Mouse (Mus musculus): ENCODE results near the gene Tex264. TPM values are rescaled to one million over a fixed set of nuclear protein-coding genes. Genes with fewer than 3 reads are reported as not detected.
A peak's percentile ranks its signal among the peaks of the same experiment; 100 is the strongest.

Gene Tex264
- polyA plus RNA-seq, 1 experiment from 2014 or later = 16.5 TPM

GRCm38 (mm10) chr9:106686983-106687650 lies 1.4 kb upstream of the Tex264 start:
- Histone ChIP-seq H3K4me2 (0 out of 2 replicates have a peak overlapping the region, but pooled peaks have one; percentile 13), H3K4me3 (replicated peaks) (no peak overlapping the region), H3K9me3 (replicated peaks) (no peaks in the 10 kb centered on the region), H3K27ac (replicated peaks) (no peak overlapping the region), H3K9ac (no peak overlapping the region), H3K27me3 (no peaks in the 10 kb centered on the region), H3K4me1 (replicated peaks) (peaks cover 32% of the 10 kb centered on the region), H3K36me3 (replicated peaks) (no peaks in the 10 kb centered on the region)
- no peak for ATAC-seq (ENCODE audit: insufficient read depth)
- WGBS (ENCODE audit: insufficient replicate concordance) = 30% methylated on average over 8 of the region's 8 CpGs

GRCm38 (mm10) chr9:106684918-106685248 lies 844 bp downstream of the Tex264 start:
- Histone ChIP-seq H3K9ac (peak overlapping the region; percentile 61), H3K9me3 (replicated peaks) (no peaks in the 10 kb centered on the region), H3K36me3 (replicated peaks) (peaks cover 6% of the 10 kb centered on the region; the same call in 1 of the 2 replicates), H3K4me2 (peak overlapping the region; percentile 96), H3K4me1 (replicated peaks) (peaks cover 32% of the 10 kb centered on the region), H3K4me3 (replicated peaks) (peak overlapping the region; percentile 70), H3K27me3 (no peaks in the 10 kb centered on the region), H3K27ac (replicated peaks) (no peak overlapping the region; the same call in 1 of the 2 replicates)
- ATAC-seq (ENCODE audit: insufficient read depth) = no peak
- WGBS (ENCODE audit: insufficient replicate concordance) = 3% methylated on average over 14 of the region's 14 CpGs

- WGBS (ENCODE audit: insufficient replicate concordance) = 44% methylated on average over 6 of the region's 6 CpGs
Observed at GRCm38 (mm10) chr9:106684093-106684872, 1.4 kb downstream of the Tex264 start.

GRCm38 (mm10) chr9:106681026-106681425 lies 4.7 kb downstream of the Tex264 start:
- H3K4me1 ChIP-seq (replicated peaks) = peaks cover 20% of the 10 kb centered on the region
- H3K4me3 ChIP-seq (replicated peaks) = no peak overlapping the region
- peaks cover 8% of the 10 kb centered on the region; the same call in 1 of the 2 replicates for H3K36me3 ChIP-seq (replicated peaks)
- H3K27me3 ChIP-seq = no peaks in the 10 kb centered on the region
- no peak overlapping the region for H3K4me2 ChIP-seq
- H3K27ac ChIP-seq (replicated peaks) = no peak overlapping the region
- no peak for ATAC-seq (ENCODE audit: insufficient read depth)
- no peaks in the 10 kb centered on the region for H3K9me3 ChIP-seq (replicated peaks)
- H3K9ac ChIP-seq = no peak overlapping the region
- 76% methylated on average over 9 of the region's 9 CpGs for WGBS (ENCODE audit: insufficient replicate concordance)

More at GRCm38 (mm10) chr9:106684093-106684872, 1.4 kb downstream of the Tex264 start:
- Histone ChIP-seq H3K4me1 (replicated peaks) (peaks cover 32% of the 10 kb centered on the region), H3K9me3 (replicated peaks) (no peaks in the 10 kb centered on the region), H3K4me2 (peak overlapping the region; percentile 96), H3K4me3 (replicated peaks) (peak overlapping the region; percentile 70), H3K27ac (replicated peaks) (no peak overlapping the region), H3K36me3 (replicated peaks) (peaks cover 8% of the 10 kb centered on the region; the same call in 1 of the 2 replicates), H3K9ac (peak overlapping the region; percentile 61), H3K27me3 (no peaks in the 10 kb centered on the region)
- ATAC-seq (ENCODE audit: insufficient read depth) = no peak

GRCm38 (mm10) chr9:106678242-106678641 lies 7.5 kb downstream of the Tex264 start:
- H3K4me1 ChIP-seq (replicated peaks) = peaks cover 14% of the 10 kb centered on the region; the same call in 1 of the 2 replicates
- no peak overlapping the region for H3K27ac ChIP-seq (replicated peaks)
- no peaks in the 10 kb centered on the region for H3K9me3 ChIP-seq (replicated peaks)
- H3K27me3 ChIP-seq = no peaks in the 10 kb centered on the region
- no peak overlapping the region for H3K4me3 ChIP-seq (replicated peaks)
- ATAC-seq (ENCODE audit: insufficient read depth) = no peak
- no peak overlapping the region for H3K9ac ChIP-seq
- no peak overlapping the region for H3K4me2 ChIP-seq
- WGBS (ENCODE audit: insufficient replicate concordance) = 66% methylated on average over 4 of the region's 4 CpGs
- H3K36me3 ChIP-seq (replicated peaks) = peaks cover 10% of the 10 kb centered on the region; the same call in 1 of the 2 replicates

GRCm38 (mm10) chr9:106677702-106678101 lies 8.0 kb downstream of the Tex264 start:
- Histone ChIP-seq H3K4me1 (replicated peaks) (peaks cover 14% of the 10 kb centered on the region; the same call in 1 of the 2 replicates), H3K4me3 (replicated peaks) (no peak overlapping the region), H3K4me2 (no peak overlapping the region), H3K9ac (no peak overlapping the region), H3K9me3 (replicated peaks) (no peaks in the 10 kb centered on the region), H3K27me3 (no peaks in the 10 kb centered on the region), H3K27ac (replicated peaks) (no peak overlapping the region), H3K36me3 (replicated peaks) (peaks cover 14% of the 10 kb centered on the region; the same call in 1 of the 2 replicates)
- no peak for ATAC-seq (ENCODE audit: insufficient read depth)
- 63% methylated on average over 5 of the region's 5 CpGs for WGBS (ENCODE audit: insufficient replicate concordance)

- ATAC-seq (ENCODE audit: insufficient read depth) = no peak
- no peak overlapping the region for H3K27ac ChIP-seq (replicated peaks)
- no peaks in the 10 kb centered on the region for H3K9me3 ChIP-seq (replicated peaks)
- 67% methylated on average over 4 of the region's 4 CpGs for WGBS (ENCODE audit: insufficient replicate concordance)
- no peak overlapping the region for H3K4me3 ChIP-seq (replicated peaks)
- no peak overlapping the region for H3K9ac ChIP-seq
- peaks cover 19% of the 10 kb centered on the region; the same call in 1 of the 2 replicates for H3K36me3 ChIP-seq (replicated peaks)
- H3K4me1 ChIP-seq (replicated peaks) = peaks cover 14% of the 10 kb centered on the region; the same call in 1 of the 2 replicates
- H3K27me3 ChIP-seq = no peaks in the 10 kb centered on the region
- no peak overlapping the region for H3K4me2 ChIP-seq
Observed at GRCm38 (mm10) chr9:106676571-106676970, 9.2 kb downstream of the Tex264 start.

- Histone ChIP-seq H3K27me3 (no peaks in the 10 kb centered on the region), H3K4me1 (replicated peaks) (peaks cover 14% of the 10 kb centered on the region; the same call in 1 of the 2 replicates), H3K4me3 (replicated peaks) (no peak overlapping the region), H3K9me3 (replicated peaks) (no peaks in the 10 kb centered on the region), H3K4me2 (no peak overlapping the region), H3K9ac (no peak overlapping the region), H3K36me3 (replicated peaks) (peaks cover 19% of the 10 kb centered on the region; the same call in 1 of the 2 replicates), H3K27ac (replicated peaks) (no peak overlapping the region)
- ATAC-seq (ENCODE audit: insufficient read depth) = no peak
- 69% methylated on average over 9 of the region's 9 CpGs for whole genome bisulfite sequencing (ENCODE audit: insufficient replicate concordance)
Observed at GRCm38 (mm10) chr9:106675965-106676364, 9.8 kb downstream of the Tex264 start.

- H3K4me2 ChIP-seq = no peak overlapping the region
- 0% methylated on average over 1 of the region's 1 CpGs for WGBS (ENCODE audit: insufficient replicate concordance)
- H3K9me3 ChIP-seq (replicated peaks) = no peaks in the 10 kb centered on the region
- ATAC-seq (ENCODE audit: insufficient read depth) = peak; percentile 38; the same call in 1 of the 2 replicates
- H3K36me3 ChIP-seq (replicated peaks) = peaks cover 19% of the 10 kb centered on the region; the same call in 1 of the 2 replicates
- H3K27me3 ChIP-seq = no peaks in the 10 kb centered on the region
- H3K9ac ChIP-seq = no peak overlapping the region
- no peak overlapping the region for H3K4me3 ChIP-seq (replicated peaks)
- H3K4me1 ChIP-seq (replicated peaks) = peaks cover 14% of the 10 kb centered on the region; the same call in 1 of the 2 replicates
- H3K27ac ChIP-seq (replicated peaks) = no peak overlapping the region
Observed at GRCm38 (mm10) chr9:106675480-106675879, 10.2 kb downstream of the Tex264 start.

GRCm38 (mm10) chr9:106673860-106674259 lies 11.9 kb downstream of the Tex264 start:
- no peak overlapping the region for H3K9ac ChIP-seq
- H3K4me2 ChIP-seq = no peak overlapping the region
- no peaks in the 10 kb centered on the region for H3K27me3 ChIP-seq
- no peak overlapping the region for H3K27ac ChIP-seq (replicated peaks)
- peaks cover 12% of the 10 kb centered on the region; the same call in 1 of the 2 replicates for H3K36me3 ChIP-seq (replicated peaks)
- no peak overlapping the region for H3K4me3 ChIP-seq (replicated peaks)
- H3K4me1 ChIP-seq (replicated peaks) = peaks cover 14% of the 10 kb centered on the region; the same call in 1 of the 2 replicates
- 63% methylated on average over 2 of the region's 2 CpGs for WGBS (ENCODE audit: insufficient replicate concordance)
- peak; percentile 43; the same call in 1 of the 2 replicates for ATAC-seq (ENCODE audit: insufficient read depth)
- no peaks in the 10 kb centered on the region for H3K9me3 ChIP-seq (replicated peaks)

GRCm38 (mm10) chr9:106664856-106665255 lies 20.9 kb downstream of the Tex264 start:
- Histone ChIP-seq H3K9ac (no peak overlapping the region), H3K36me3 (replicated peaks) (peaks cover 6% of the 10 kb centered on the region; the same call in 1 of the 2 replicates), H3K27me3 (no peaks in the 10 kb centered on the region), H3K4me2 (no peak overlapping the region), H3K4me1 (replicated peaks) (no peaks in the 10 kb centered on the region), H3K9me3 (replicated peaks) (no peaks in the 10 kb centered on the region), H3K27ac (replicated peaks) (no peak overlapping the region), H3K4me3 (replicated peaks) (no peak overlapping the region)
- WGBS (ENCODE audit: insufficient replicate concordance) = 75% methylated on average over 6 of the region's 6 CpGs
- ATAC-seq (ENCODE audit: insufficient read depth) = no peak

All from liver, embryonic 15.5 days (tissue).